Mouse (Mus musculus) lung, embryonic 15.5 days (tissue): ENCODE results near the gene Btbd35f2. TPM values are rescaled to one million over a fixed set of nuclear protein-coding genes. Genes with fewer than 3 reads are reported as not detected.
"Not testable (repeated sequence)": the region's sequence is repeated elsewhere in the genome, so short reads cannot be mapped to it uniquely, and the experiment has no call there.

Experiments used
- ATAC-seq: fragments of 200-750 bp; cut with Nextera tagmentation; 2 replicates; pipeline ENCODE4 v1.8.0; 2017; ENCODE audit warnings: moderate number of reproducible peaks, borderline replicate concordance; ENCODE audit not compliant: low FRiP score, low TSS enrichment; ENCODE audit errors: extremely low read depth
- H3K27ac ChIP-seq: fragments of 300-500 bp; sonication (generic); 2 replicates; pipeline ENCODE4 v1.5.1; 2015; ENCODE audit warnings: moderate library complexity, mild to moderate bottlenecking, inconsistent platforms
- H3K27me3 ChIP-seq: fragments of 300-500 bp; sonication (generic); 2 replicates; pipeline ENCODE4 v1.6.1; 2015; ENCODE audit warnings: inconsistent platforms
- H3K36me3 ChIP-seq: fragments of 300-500 bp; sonication (generic); 2 replicates; pipeline ENCODE4 v1.6.1; 2015; ENCODE audit warnings: inconsistent platforms
- H3K4me1 ChIP-seq: fragments of 300-500 bp; sonication (generic); 2 replicates; pipeline ENCODE4 v1.6.1; 2015; ENCODE audit warnings: inconsistent platforms
- H3K4me2 ChIP-seq: fragments of 300-500 bp; sonication (generic); 2 replicates; pipeline ENCODE4 v1.6.1; 2015; ENCODE audit warnings: inconsistent platforms, mild to moderate bottlenecking, moderate library complexity
- H3K4me3 ChIP-seq: fragments of 300-500 bp; sonication (generic); 2 replicates; pipeline ENCODE4 v1.5.1; 2015; ENCODE audit warnings: mild to moderate bottlenecking, inconsistent platforms
- H3K9ac ChIP-seq: fragments of 300-500 bp; sonication (generic); 2 replicates; pipeline ENCODE4 v1.6.1; 2015; ENCODE audit warnings: inconsistent platforms
- H3K9me3 ChIP-seq: fragments of 300-500 bp; sonication (generic); 2 replicates; pipeline ENCODE4 v1.6.1; 2016; ENCODE audit warnings: inconsistent platforms
- WGBS: fragments of 180-500 bp; shearing (Covaris S2); methylation state at CpG from one replicate; pipeline ENCODE4 v1.1.7; 2015; 5-methylcytosine and 5-hydroxymethylcytosine counted together
- polyA plus RNA-seq: library from polyadenylated mRNA; unstranded; fragments of >200 nt; fragmentation: Nextera tagmentation; extraction: Ambion mirVana; gene quantifications from 2 replicates; pipeline ENCODE4 v1.2.1, GENCODE M21; 2015

The Btbd35f2 gene
- not detected in 2 replicates for polyA plus RNA-seq

- not testable (repeated sequence) for ATAC-seq, H3K36me3 ChIP-seq, H3K4me1 ChIP-seq, H3K4me3 ChIP-seq, H3K9me3 ChIP-seq, H3K27ac ChIP-seq, H3K27me3 ChIP-seq, H3K4me2 ChIP-seq, H3K9ac ChIP-seq
- 89% methylated on average over 1 of the region's 3 CpGs for WGBS
Measured at GRCm38 (mm10) chrX:32278094-32278493, at the start of gene Btbd35f2. TSS of gene Btbd35f2 (plus strand) at chrX:32278394.

Other genes with a start within 250 kb of the Btbd35f2 start
- not detected in 2 replicates for gene Btbd35f22, start 230.6 kb upstream of the Btbd35f2 start, polyA plus RNA-seq